Mouse (Mus musculus): ENCODE measurements at regions not wholly inside any gene's neighbourhood (a gene's known extent, or its start where the extent isn't known, plus 50 kb on each side); places are given as distances from the start of the nearest gene placed in this dataset.

DNA sequence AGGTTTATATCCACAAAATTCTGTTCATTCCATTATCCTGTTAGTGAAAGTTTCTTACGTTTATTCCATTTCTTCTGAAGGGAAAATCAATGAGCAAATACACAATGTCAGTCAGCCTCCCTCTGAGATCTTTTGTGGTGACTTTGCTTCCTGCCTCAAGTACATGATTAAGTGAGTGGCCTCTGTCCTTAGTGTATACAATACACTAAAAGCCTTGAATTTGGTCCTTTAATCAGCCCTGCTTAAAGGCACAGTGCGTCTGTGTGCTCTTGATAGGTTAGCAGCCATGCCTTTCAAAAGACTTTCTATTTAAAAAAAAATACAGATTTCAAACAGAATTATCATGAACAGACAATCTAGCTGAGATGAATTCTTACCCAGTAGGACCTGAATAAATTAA is 695.5 kb downstream of the Mat2b start:
- no peak for TF ChIP-seq CTCF (conservative IDR thresholded peaks at IDR 0.05; ENCODE audit: low read length)
- TF ChIP-seq NANOG (IDR thresholded peaks at IDR 0.05; ENCODE audit: borderline replicate concordance, low read length): no peak
- TF ChIP-seq POU5F1 (IDR thresholded peaks at IDR 0.05; ENCODE audit: borderline replicate concordance, low read length): no peak
